Mouse (Mus musculus): ENCODE measurements around the gene Mcfd2.
A peak's percentile ranks its signal among the peaks of the same experiment; 100 is the strongest.
"Not testable (repeated sequence)": the region's sequence is repeated elsewhere in the genome, so short reads cannot be mapped to it uniquely, and the experiment has no call there.

The Mcfd2 gene

DNA sequence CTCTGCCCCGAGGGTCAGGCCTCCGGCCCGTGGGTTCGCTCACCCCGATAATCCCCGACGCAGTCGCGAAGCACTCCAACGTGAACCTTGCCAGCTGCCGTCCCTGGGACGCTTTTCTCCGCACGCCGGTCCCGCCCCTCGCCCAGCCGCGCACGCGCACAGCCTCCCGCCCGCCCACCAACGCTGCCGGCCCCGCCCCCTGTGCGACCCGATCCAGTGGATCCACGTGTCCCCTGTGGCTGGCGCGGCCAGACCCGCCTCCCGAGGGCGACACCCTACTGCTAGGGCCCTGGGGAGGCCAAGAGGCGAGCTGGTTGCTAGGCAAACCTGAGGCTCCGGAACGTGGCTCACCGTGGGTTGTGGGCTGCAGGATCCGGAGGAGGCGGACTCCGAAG, at the start of gene Mcfd2:
Mcfd2 (minus strand) TSS at position 144 of the 395 bp plus-strand sequence.
- DNase-seq (ENCODE audit: low spot score in 2 of 2), result peak; percentile 86

DNA sequence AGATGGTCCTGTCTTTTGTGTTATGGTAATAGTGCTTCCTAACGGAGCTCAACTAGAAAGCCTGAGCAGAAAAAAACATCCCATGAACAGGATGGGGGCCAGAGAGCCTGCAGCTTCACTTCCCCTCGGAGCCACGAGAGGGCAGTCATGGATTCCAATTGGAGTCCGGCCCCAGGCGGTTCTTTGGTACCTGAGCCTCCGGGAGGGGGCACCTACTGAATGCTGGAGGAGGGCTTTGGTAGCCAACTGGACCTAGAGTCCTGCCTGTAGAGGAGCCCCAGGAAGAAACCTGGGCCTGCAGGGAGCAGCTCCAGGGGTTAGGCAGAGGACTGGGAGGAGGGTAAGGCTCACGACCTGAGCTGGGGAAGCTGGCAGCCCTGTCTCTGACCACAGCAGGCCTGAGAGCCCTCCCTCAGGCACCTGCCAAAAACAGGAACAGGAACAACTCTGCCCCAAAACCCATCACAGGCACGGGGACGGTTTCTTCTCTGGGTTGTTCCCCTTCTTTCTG, 49.3 kb upstream of the Mcfd2 start:
- peak; percentile 79 to 85 for DNase-seq (ENCODE audit: low spot score in 2 of 2)

DNA sequence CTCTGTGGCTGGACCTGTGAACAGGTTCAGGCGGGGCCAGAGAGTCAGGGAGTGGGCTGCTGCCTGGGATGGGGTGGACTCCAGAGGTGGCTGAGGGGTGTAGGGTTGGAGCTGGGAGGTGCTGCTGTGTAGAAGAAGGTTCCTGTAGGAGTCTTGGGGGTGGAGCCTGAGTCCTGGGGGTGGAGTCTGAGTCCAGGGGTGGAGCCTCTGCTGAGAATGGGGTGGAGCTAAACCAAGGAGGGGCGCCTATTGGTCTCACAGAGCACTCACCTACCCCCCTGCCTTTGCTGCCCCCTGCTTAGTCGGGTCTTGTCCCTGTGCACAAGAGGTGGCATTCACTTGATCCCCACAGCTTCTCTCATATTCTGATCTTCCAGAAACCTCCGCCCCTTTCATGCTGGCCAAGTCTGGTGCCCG, 48.8 kb upstream of the Mcfd2 start:
- DNase-seq (ENCODE audit: low spot score in 2 of 2), result no peak

DNA sequence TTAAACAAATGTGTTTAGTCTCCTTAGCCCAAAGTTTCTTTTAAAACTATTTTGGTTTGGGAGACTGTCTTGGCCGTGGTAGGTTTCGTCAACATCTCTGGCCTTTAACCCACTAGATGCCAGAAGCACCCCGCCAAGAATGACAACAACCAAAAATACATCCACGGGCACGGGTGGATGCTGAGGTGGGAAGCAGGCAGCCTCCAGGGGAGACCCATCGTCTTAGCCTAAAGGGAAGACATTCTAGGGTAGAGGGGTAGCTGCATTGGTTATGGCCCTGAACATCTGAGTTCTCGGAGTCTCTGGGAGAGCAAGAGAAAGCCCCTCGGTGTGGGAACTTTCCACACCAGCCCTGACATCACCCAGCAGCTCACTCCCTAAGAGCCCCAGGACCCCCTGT, 48.4 kb upstream of the Mcfd2 start:
- DNase-seq (ENCODE audit: low spot score in 2 of 2), result no peak

DNA sequence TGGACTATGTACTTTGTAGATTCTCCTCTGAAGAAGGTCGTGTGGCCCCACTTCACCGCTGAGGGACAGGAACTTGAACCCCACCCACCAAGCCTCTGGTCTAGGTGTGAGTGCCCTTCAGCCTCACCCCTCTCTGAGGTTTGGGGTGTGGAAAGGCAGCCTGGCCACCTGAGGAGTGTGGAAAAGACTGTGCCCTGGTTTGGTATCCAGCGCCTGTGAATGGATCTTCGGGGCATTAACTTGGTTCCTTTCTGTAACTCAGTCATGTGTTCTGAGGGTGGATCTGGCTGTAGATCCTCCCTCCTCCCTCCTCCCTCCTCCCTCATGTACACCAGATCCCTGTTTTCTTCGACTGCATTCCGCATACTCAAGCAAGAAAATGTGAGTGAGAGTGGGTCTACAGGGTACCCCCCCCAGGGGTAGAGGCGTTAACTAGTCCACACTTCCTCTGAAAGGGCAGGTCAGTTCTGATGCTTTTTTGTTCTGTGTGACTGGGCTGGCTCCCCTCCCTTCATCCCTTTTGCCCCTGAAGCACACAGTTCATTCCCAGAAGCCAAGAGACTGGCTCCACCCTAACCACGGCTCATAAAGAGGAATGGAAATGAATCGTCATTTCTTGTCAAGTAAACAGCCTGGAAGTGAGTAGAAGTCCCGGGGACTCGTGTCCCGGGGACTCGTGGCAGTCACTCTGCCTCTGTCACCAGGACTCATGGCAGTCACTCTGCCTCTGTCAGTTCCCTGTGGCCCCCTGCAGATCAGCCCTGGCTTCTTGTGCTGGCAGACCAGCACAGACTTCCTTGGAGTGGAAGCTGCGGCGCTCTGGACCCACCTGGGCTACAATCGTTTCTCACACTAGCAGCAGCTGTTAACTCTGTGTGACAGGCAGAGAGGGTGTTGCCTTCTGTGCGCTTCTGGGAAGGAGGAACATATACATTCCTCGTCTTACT, 47.5 kb upstream of the Mcfd2 start:
- no peak for DNase-seq (ENCODE audit: low spot score in 2 of 2)

DNA sequence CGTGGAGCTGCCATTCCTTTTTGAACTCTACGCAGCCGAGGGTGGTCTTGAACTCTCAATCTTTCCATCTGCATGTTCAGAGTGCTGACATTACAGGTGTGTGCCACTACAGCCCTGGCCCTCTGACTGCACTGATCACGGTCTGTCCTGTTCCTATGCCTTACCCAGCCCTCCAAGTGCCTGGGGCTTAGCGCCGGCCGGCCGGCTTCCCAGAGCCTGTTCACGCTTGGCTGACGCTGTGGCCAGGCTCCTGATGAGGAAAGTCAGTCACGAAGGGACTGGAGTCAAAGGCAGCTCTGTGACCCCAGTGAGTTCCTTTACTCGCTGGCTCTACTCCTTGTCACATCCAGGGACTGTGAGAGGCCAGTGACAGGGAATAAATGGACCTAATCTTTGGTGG, 46.6 kb upstream of the Mcfd2 start:
- no peak for DNase-seq (ENCODE audit: low spot score in 2 of 2)

DNA sequence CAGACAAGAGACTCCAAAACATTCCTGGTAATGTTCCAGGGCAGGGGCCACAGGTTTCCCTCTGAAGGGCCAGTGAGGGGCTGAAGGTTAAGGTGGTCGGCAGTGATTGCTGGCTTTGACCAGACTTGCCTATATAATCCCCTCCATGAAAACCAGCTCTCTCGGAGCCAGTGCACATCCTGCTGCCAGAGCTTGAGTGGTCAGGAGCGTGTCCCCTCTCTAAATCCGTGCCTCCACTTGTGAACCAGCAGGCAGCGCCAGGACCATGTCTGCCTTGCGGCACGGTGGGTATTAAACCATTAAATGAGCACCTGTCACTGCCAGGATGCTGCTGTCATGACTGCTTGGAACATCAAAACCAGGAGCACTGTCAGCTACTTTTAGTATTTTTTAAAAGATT, 44.8 kb upstream of the Mcfd2 start:
- DNase-seq (ENCODE audit: low spot score in 2 of 2), result no peak

DNA sequence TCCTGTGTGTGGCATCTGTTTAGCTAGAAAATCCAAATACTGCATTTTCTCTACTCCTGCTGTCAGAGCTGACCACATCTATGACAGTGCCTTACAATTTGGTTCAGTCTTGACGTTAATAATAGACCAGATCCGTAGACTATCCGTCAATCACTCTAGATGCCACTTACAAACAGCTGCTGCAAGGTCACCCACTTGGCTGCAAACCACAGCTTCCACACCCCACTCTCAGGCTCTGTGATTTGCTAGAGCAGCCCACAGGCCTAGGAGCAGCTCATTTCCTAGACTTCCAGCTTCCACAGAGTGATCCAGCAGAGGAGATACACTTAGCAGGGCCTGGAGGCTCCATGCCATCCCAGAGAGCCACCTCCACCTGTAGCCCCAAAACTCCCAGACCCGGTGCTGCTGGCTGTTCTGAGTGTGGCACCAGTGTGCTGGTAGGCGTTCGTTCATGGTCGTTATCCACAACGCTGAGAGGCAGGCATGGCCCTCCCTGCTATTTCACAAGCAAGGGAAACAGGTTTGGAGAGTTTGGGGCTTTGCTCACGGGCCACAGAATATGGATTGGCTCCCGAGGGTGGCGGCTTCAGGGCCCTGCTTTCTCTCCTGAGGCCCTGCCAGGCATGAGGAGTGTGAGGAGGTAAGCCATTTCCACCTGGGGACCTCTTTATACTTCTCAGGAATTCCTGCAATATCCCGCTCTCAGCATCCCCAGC, 43.5 kb upstream of the Mcfd2 start:
- no peak for DNase-seq (ENCODE audit: low spot score in 2 of 2)

DNA sequence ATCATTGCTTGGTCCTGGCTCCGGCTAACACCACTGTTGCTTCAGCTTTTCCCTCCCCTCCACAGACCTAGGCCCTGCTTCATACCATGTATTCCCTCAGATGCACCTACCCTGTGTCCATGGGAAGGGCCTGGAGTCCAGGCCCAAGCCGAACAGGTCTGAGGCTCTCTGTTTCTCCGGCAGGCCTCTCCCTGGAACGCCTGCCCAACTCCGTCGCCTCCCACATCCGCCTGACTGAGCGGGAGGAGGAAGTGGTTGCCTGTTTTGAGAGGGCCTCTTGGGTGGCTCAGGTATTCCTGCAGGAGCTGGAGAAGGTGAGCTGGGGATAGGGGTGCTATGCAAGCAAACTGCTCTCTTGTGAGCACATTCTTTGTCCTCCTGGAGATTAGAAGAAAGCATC, 41.0 kb upstream of the Mcfd2 start:
- no peak for DNase-seq (ENCODE audit: low spot score in 2 of 2)

DNA sequence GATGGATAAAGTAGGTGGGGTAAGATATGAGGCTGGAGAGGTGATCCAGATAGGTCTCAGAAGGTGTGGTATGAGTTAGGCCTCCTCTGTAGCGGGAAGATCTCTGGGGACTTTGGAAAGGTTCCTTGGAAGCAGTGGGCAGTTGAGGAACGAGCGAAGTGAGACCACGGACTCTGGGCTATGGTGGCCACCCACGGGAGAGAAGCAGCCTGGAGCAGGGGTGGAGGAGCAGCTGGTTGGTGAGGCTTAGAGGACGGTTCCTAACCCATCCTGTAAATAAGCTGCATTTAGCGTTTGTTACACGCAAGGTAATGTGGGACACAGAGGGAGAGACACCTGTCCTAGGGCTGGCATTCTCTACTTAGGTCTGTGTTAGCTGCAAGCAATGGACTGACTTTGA, 39.3 kb upstream of the Mcfd2 start:
- no peak for DNase-seq (ENCODE audit: low spot score in 2 of 2)

DNA sequence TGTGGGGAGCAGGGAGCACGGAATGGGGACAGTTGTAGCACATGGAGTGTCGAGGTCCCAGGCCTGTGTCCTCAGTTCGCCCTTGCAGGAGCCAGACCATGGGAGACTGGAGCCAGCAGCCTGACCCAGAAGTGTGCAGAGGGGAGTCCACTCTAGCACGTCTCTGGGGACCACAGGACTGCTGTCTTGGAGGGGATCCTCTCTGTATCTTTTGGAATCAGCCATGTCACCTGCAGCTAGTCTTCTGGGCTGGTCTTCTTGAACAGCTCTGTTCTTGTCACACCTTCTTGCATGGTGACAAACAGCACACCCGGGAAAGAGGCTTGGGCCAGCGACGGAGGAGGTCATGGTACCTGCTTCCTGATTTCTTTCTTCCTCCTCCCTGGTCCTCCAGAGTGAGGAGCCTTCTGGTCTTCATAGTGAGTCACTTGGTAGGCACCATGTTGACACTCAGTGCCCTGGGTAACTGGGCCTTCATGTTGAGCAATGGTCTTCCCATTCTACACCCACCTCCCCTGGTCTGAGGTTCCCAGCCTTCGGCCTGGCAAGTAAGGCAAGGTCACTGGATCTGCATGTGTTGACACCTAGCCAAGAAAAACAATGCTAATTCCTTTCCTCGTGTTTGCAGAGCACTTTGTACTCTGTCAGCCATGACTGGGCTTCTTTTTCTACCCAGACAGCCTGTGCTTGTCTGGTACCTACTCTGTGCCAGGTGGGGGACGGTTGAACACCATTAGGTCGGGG, 38.6 kb upstream of the Mcfd2 start:
- DNase-seq (ENCODE audit: low spot score in 2 of 2), result no peak

DNA sequence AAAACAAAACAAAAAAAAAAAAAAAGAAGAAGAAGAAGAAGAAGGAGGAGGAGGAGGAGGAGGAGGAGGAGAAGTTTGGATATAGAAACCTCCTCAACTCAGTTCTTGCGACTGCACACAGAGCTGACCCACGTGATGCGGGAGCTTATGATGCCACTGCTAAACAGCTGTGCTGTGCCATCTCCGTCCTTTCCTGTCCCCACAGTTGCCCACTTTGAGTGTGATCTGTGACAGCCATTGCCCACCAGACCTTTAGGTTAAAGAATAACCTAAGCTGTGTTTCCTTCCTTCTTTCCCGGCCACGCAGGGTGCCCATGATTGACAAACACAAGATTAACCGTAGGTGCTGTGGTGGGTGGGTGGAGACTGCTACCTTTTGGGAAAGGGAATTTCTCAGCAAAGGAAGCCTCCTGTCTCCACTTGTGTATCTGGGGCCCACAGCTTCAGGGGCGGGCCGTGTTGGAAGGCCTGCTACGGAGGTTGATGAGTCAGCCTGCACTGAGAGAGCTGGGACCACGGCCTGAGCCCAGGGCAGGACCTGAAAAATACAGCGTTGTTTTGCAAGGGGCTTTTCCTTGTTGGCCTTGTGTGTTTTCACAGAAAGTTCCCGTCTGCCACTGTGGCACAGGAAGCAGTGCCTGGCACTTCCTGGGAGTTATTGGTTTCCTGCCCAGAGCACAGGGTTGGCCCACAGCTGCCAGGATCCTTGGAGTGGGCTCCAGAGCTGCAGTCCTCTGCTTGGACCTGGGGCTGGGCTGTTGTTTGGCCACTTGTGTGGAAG, 36.5 kb upstream of the Mcfd2 start:
- no peak for DNase-seq (ENCODE audit: low spot score in 2 of 2)

DNA sequence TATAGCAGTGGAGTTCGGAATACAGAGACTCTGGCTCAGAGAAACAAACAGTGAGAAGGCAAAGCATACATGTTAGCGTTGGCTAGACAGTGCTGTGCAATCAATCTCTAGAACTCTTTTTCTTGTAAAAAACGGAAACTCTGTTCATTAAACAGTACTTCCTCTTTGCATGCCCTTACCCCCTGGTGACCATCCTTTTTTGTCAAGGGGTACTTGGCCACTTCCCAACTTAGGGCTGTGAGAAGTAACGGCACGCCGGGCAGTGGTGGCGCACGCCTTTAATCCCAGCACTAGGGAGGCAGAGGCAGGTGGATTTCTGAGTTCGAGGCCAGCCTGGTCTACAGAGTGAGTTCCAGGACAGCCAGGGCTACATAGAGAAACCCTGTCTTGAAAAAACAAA, 35.9 kb upstream of the Mcfd2 start:
- not testable (repeated sequence) for DNase-seq (ENCODE audit: low spot score in 2 of 2)

DNA sequence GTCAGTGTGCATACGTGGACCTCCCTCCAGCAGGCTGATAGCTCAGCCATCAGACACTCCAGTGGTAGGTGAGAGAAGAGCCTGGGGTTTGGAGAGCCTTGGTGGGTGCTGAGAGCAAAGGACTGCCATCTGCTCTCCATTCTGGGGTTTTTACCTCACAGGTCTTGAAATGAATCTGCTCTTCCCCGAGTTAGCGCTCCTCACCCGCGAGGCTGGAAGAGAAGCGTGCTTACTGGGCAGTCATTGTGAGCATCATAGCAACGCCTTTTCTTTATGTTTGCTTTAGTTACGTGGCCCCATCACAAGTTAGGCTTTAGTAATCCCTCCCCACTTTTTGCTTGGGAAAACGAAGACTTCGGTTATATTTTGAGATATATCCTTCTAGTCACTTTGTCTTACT, 34.6 kb upstream of the Mcfd2 start:
- no peak for DNase-seq (ENCODE audit: low spot score in 2 of 2)

DNA sequence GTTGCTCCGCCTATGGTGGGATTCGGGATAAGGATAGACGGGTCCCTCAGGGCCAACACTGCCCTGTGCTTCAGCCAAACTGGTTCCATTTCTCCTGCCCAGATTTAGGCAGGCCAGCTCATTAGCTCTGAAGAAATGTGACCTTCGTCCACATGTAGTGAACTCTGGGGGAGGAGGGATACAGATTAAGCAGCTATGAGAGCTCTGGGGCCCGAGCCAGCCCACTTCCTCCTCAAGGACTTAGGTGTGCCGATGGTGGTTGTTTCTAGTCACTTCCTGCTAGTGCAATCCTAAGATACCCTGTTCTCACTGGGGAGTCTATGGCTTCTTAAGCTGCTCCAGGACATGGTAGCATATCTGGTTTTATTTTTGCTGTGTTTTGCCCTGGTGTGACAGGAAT, 33.2 kb upstream of the Mcfd2 start:
- no peak for DNase-seq (ENCODE audit: low spot score in 2 of 2)

DNA sequence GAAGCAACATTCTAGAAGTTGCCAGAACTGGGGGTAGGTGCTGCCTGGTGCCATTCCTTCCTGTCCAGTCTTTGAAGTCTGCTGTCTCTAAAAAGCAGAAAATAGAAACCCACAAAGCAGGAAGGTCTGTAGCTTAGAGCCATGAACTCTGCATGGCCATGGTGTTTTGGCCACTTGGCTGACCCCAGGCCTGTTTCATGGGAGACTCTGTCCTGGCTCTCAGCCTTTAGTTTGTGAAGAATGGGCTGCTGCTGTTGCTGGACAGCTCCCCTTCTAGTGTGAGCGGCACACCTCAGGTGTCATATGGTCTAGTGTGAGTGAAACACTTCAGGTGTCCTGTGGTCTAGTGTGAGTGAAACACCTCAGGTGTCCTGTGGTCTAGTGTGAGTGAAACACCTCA, 31.0 kb upstream of the Mcfd2 start:
- DNase-seq (ENCODE audit: low spot score in 2 of 2), result not testable (repeated sequence)

DNA sequence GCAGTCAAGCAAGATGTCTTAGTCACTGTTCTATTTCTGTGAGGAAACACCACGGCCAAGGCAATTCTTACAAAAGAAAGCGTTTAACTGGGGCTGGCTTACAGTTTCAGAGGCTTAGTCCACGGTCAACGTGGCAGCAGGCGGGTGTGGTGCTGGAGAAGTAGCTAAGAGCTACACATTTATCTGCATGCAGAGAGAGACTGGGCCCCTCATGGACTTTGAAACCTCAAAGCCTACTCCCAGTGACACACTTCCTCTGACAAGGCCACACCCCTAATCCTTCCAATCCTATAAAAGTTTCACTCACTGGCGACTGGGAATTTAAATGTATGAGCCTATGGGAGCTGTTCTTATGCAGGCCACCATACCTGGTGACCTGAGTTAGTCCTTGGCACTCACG, 30.0 kb upstream of the Mcfd2 start:
- no peak for DNase-seq (ENCODE audit: low spot score in 2 of 2)

DNA sequence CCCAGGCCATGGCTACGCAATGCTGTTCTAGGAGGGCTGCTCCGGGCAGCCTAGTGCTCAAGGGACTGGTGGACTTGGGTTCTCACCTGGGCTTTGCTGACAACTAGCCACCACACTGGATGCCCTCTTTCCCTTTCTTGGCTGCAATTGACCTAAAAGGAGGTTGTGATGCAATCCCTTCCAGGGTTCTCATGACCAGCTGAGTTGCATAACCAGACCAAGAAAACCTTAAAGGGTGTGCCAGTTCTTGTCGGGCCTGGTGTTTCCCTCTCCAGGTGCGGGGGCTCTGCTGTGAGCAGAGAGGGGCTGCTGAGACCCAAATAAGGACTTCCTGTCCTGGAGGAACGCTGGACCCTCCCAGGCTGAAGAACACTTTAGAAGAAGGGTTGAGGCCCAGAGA, 27.4 kb upstream of the Mcfd2 start:
- no peak for DNase-seq (ENCODE audit: low spot score in 2 of 2)

DNA sequence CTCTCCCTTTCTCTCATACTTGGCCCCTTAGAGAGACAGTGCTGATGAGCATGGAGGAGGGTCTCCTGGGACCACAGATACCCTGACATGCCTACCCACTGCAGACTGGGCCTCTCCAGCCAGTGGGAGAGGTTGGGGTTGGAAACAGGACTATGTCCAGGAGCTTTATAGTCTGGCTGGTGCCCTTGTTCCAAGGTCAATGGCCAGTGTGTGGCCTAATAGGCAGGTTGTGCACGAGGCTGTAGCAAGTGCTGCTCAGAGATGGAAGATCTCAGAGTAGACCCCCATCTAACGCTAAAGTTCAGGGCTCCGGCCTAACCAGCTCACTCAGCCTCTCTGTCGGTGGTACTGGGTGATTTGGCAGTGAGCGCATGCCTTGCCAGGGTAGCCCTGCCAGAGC, 26.0 kb upstream of the Mcfd2 start:
- no peak for DNase-seq (ENCODE audit: low spot score in 2 of 2)

DNA sequence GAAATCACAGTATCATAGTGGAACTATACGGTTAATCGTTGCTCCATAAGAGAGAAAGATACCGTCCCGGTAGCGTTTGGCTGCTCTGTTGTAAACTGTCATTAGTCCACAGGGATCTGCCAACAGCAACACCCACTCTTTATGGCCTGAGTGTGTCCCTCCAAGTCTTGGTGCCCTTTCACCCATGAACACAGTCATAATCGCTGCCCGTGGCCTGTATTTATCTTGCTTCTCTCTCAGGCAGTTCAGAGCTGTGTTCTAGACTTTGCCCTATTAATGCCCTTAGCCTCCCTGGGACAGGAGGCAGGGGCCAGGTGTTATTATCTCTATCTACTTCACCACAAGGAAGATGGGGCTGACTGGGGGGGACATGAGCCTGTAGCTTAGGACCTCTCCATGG, 25.3 kb upstream of the Mcfd2 start:
- no peak for DNase-seq (ENCODE audit: low spot score in 2 of 2)

DNA sequence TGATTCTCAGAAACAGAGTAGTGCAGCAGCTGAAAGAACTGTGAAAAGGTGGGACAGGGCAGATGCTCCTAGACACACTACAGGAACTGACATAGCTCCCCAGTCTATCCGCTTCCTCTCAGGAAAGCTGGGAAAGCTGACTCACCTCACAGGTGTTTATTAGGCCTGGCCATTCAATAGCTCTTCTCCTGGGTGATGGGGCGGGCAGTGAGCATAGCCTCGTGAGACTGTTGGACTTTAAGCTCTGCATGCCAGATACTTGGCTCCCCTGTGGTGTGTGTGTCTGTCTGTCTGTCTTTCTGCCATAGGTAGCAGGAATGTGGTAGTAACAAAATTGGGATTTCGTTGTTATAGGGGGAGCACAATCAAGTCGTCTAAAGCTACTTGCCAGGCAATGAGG, 23.6 kb upstream of the Mcfd2 start:
- no peak for DNase-seq (ENCODE audit: low spot score in 2 of 2)
